Mouse (Mus musculus) liver, embryonic 14.5 days (tissue): ENCODE results near the gene D1Pas1.

Experiments
- CTCF ChIP-seq: IDR thresholded peaks from 2 replicates; pipeline ENCODE4 v1.5.1; 2016; ENCODE audit warnings: antibody characterized with exemption, low read depth, control low read depth
- EP300 ChIP-seq: IDR thresholded peaks from 2 replicates; pipeline ENCODE4 v1.6.1; 2016; ENCODE audit warnings: antibody characterized with exemption, low read depth

- TF ChIP-seq CTCF (no peak), EP300 (no peak)
These were observed at the start of gene D1Pas1 for GRCm38 (mm10) chr1:186967201-186967812.
